Mouse (Mus musculus) neural tube, embryonic 14.5 days (tissue): Measurements from ENCODE around the gene Vstm5. TPM values are rescaled to one million over a fixed set of nuclear protein-coding genes. Genes with fewer than 3 reads are reported as not detected.

Source experiments
- ATAC-seq: fragments of 200-750 bp; cut with Nextera tagmentation; 2 replicates; pipeline ENCODE4 v1.8.0; 2017; ENCODE audit warnings: low read depth, mild to moderate bottlenecking, moderate TSS enrichment, moderate library complexity
- H3K27ac ChIP-seq: fragments of 300-500 bp; sonication (generic); 2 replicates; pipeline ENCODE4 v1.5.1; 2014; ENCODE audit warnings: low read depth, mild to moderate bottlenecking, control low read depth, low read length, moderate library complexity, mixed read lengths
- H3K27me3 ChIP-seq: fragments of 300-500 bp; sonication (generic); 2 replicates; pipeline ENCODE4 v1.6.1; 2014; ENCODE audit warnings: low read length; ENCODE audit not compliant: control insufficient read depth, insufficient read depth
- H3K36me3 ChIP-seq: fragments of 300-500 bp; sonication (generic); 2 replicates; pipeline ENCODE4 v1.6.1; 2014; ENCODE audit warnings: low read length, mixed read lengths; ENCODE audit not compliant: control insufficient read depth, insufficient read depth
- H3K4me1 ChIP-seq: fragments of 300-500 bp; sonication (generic); 2 replicates; pipeline ENCODE4 v1.6.1; 2014; ENCODE audit warnings: low read length; ENCODE audit not compliant: control insufficient read depth, insufficient read depth
- H3K4me2 ChIP-seq: fragments of 300-500 bp; sonication (generic); 2 replicates; pipeline ENCODE4 v1.6.1; 2014; ENCODE audit warnings: mild to moderate bottlenecking, low read depth, low read length, control low read depth
- H3K4me3 ChIP-seq: fragments of 300-500 bp; sonication (generic); 2 replicates; pipeline ENCODE4 v1.5.1; 2014; ENCODE audit warnings: low read depth, low read length, control low read depth, mixed read lengths
- H3K9ac ChIP-seq: fragments of 300-500 bp; sonication (generic); replicated peaks from 2 replicates; pipeline ENCODE4 v1.6.1; 2014; ENCODE audit warnings: low read depth, mild to moderate bottlenecking, control low read depth, low read length, mixed read lengths
- H3K9me3 ChIP-seq: fragments of 300-500 bp; sonication (generic); 2 replicates; pipeline ENCODE4 v1.6.1; 2016; ENCODE audit warnings: low read length; ENCODE audit not compliant: control insufficient read depth
- WGBS: fragments of 180-500 bp; shearing (Covaris S2); extraction: QIAGEN DNeasy Blood & Tissue Kit; methylation state at CpG from one replicate; pipeline ENCODE4 v1.1.7; 2014; 5-methylcytosine and 5-hydroxymethylcytosine counted together
- polyA plus RNA-seq: library from polyadenylated mRNA; unstranded; fragments of >200 nt; fragmentation: Nextera tagmentation; extraction: Ambion mirVana; gene quantifications from 2 replicates; pipeline ENCODE4 v1.2.1, GENCODE M21; 2014

Vstm5 gene
- polyA plus RNA-seq, 1 experiment from 2014 or later, result 41.8 TPM

- Histone ChIP-seq H3K27me3 (no peaks in the 10 kb centered on the region), H3K9ac (no peak overlapping the region), H3K36me3 (no peaks in the 10 kb centered on the region), H3K4me3 (no peak overlapping the region), H3K4me1 (no peaks in the 10 kb centered on the region), H3K4me2 (no peak overlapping the region), H3K9me3 (no peaks in the 10 kb centered on the region), H3K27ac (no peak overlapping the region)
- no peak for ATAC-seq
- 78% methylated on average over 7 of the region's 7 CpGs for WGBS
These were observed 11.5 kb downstream of the Vstm5 start for GRCm38 (mm10) chr9:15250376-15250775.

- Histone ChIP-seq H3K4me3 (no peak overlapping the region), H3K4me1 (no peaks in the 10 kb centered on the region), H3K4me2 (no peak overlapping the region), H3K27ac (no peak overlapping the region), H3K9me3 (no peaks in the 10 kb centered on the region), H3K36me3 (no peaks in the 10 kb centered on the region), H3K9ac (no peak overlapping the region), H3K27me3 (no peaks in the 10 kb centered on the region)
- ATAC-seq, result no peak
- WGBS, result 80% methylated on average over 7 of the region's 7 CpGs
These were observed 13.4 kb downstream of the Vstm5 start for GRCm38 (mm10) chr9:15252196-15252595.

- H3K4me3 ChIP-seq, result no peak overlapping the region
- ATAC-seq, result no peak
- no peaks in the 10 kb centered on the region for H3K9me3 ChIP-seq
- no peaks in the 10 kb centered on the region for H3K4me1 ChIP-seq
- H3K36me3 ChIP-seq, result no peaks in the 10 kb centered on the region
- 84% methylated on average over 7 of the region's 7 CpGs for WGBS
- no peak overlapping the region for H3K4me2 ChIP-seq
- no peak overlapping the region for H3K9ac ChIP-seq
- H3K27ac ChIP-seq, result no peak overlapping the region
- H3K27me3 ChIP-seq, result no peaks in the 10 kb centered on the region
These were observed 15.7 kb downstream of the Vstm5 start for GRCm38 (mm10) chr9:15254501-15254900.

- Histone ChIP-seq H3K36me3 (peaks cover under 1% of the 10 kb centered on the region; the same call in 1 of the 2 replicates), H3K4me3 (no peak overlapping the region), H3K27ac (no peak overlapping the region), H3K27me3 (no peaks in the 10 kb centered on the region), H3K9ac (no peak overlapping the region), H3K4me1 (no peaks in the 10 kb centered on the region), H3K4me2 (no peak overlapping the region), H3K9me3 (no peaks in the 10 kb centered on the region)
- no peak for ATAC-seq
- WGBS, result 82% methylated on average over 3 of the region's 3 CpGs
These were observed 17.4 kb downstream of the Vstm5 start for GRCm38 (mm10) chr9:15256214-15256613.

- no peak overlapping the region for H3K4me3 ChIP-seq
- no peak for ATAC-seq
- H3K36me3 ChIP-seq, result peaks cover 50% of the 10 kb centered on the region
- no peaks in the 10 kb centered on the region for H3K4me1 ChIP-seq
- WGBS, result 97% methylated on average over 8 of the region's 8 CpGs
- no peak overlapping the region for H3K4me2 ChIP-seq
- H3K9ac ChIP-seq, result no peak overlapping the region
- no peaks in the 10 kb centered on the region for H3K9me3 ChIP-seq
- no peaks in the 10 kb centered on the region for H3K27me3 ChIP-seq
- no peak overlapping the region for H3K27ac ChIP-seq
These were observed 23.1 kb downstream of the Vstm5 start for GRCm38 (mm10) chr9:15261980-15262379.

- Histone ChIP-seq H3K27me3 (no peaks in the 10 kb centered on the region), H3K4me2 (no peak overlapping the region), H3K36me3 (peaks cover 54% of the 10 kb centered on the region), H3K4me3 (no peak overlapping the region), H3K4me1 (no peaks in the 10 kb centered on the region), H3K9ac (no peak overlapping the region), H3K9me3 (no peaks in the 10 kb centered on the region), H3K27ac (no peak overlapping the region)
- ATAC-seq, result no peak
- WGBS, result 97% methylated on average over 10 of the region's 10 CpGs
These were observed 24.6 kb downstream of the Vstm5 start for GRCm38 (mm10) chr9:15263487-15263886.

GRCm38 (mm10) chr9:15273981-15274380, 35.1 kb downstream of the Vstm5 start:
- Histone ChIP-seq H3K4me1 (peaks cover 6% of the 10 kb centered on the region), H3K27me3 (no peaks in the 10 kb centered on the region), H3K27ac (no peak overlapping the region), H3K9ac (no peak overlapping the region), H3K4me2 (no peak overlapping the region), H3K9me3 (no peaks in the 10 kb centered on the region), H3K4me3 (no peak overlapping the region), H3K36me3 (peaks cover 60% of the 10 kb centered on the region)
- WGBS, result 97% methylated on average over 2 of the region's 2 CpGs
- no peak for ATAC-seq

GRCm38 (mm10) chr9:15276855-15277254, 38.0 kb downstream of the Vstm5 start:
- H3K27ac ChIP-seq, result no peak overlapping the region

GRCm38 (mm10) chr9:15278343-15278742, 39.5 kb downstream of the Vstm5 start:
- peaks cover 23% of the 10 kb centered on the region for H3K36me3 ChIP-seq
- H3K27ac ChIP-seq, result no peak overlapping the region
- WGBS, result 94% methylated on average over 3 of the region's 3 CpGs
- no peaks in the 10 kb centered on the region for H3K9me3 ChIP-seq
- no peaks in the 10 kb centered on the region for H3K27me3 ChIP-seq
- no peak overlapping the region for H3K4me3 ChIP-seq
- no peak overlapping the region; the same call in 1 of the 2 replicates for H3K9ac ChIP-seq
- no peak for ATAC-seq
- H3K4me1 ChIP-seq, result peaks cover 15% of the 10 kb centered on the region
- no peak overlapping the region for H3K4me2 ChIP-seq

More at GRCm38 (mm10) chr9:15276855-15277254, 38.0 kb downstream of the Vstm5 start:
- H3K9me3 ChIP-seq, result no peaks in the 10 kb centered on the region
- no peak overlapping the region for H3K4me2 ChIP-seq
- H3K4me1 ChIP-seq, result peaks cover 15% of the 10 kb centered on the region
- H3K36me3 ChIP-seq, result peaks cover 38% of the 10 kb centered on the region
- H3K27me3 ChIP-seq, result no peaks in the 10 kb centered on the region
- ATAC-seq, result no peak
- WGBS, result 94% methylated on average over 4 of the region's 4 CpGs
- H3K9ac ChIP-seq, result no peak overlapping the region
- H3K4me3 ChIP-seq, result no peak overlapping the region
